Mouse (Mus musculus): ENCODE measurements around the gene Psen2. TPM values are rescaled to one million over a fixed set of nuclear protein-coding genes. Genes with fewer than 3 reads are reported as not detected.

Gene Psen2
- polyA plus RNA-seq, 1 experiment: 17.9 TPM

GRCm38 (mm10) chr1:180245741-180246507, 17.3 kb downstream of the Psen2 start:
- Histone ChIP-seq H3K27ac (replicated peaks; ENCODE audit: low read depth, low read length) (no peak overlapping the region), H3K4me3 (ENCODE audit: insufficient read depth, low read depth, low read length) (no peak overlapping the region)

GRCm38 (mm10) chr1:180231729-180232128, 31.5 kb downstream of the Psen2 start:
- Histone ChIP-seq H3K27ac (replicated peaks; ENCODE audit: low read depth, low read length) (no peak overlapping the region), H3K4me3 (ENCODE audit: insufficient read depth, low read depth, low read length) (no peak overlapping the region)

More at GRCm38 (mm10) chr1:180245741-180246507, 17.3 kb downstream of the Psen2 start:
- H3K4me1 ChIP-seq (ENCODE audit: control insufficient read depth, insufficient read depth, insufficient read length, low read length): no peaks in the 10 kb centered on the region

GRCm38 (mm10) chr1:180230580-180230979, 32.7 kb downstream of the Psen2 start:
- Histone ChIP-seq H3K4me1 (ENCODE audit: control insufficient read depth, insufficient read depth, insufficient read length, low read length) (no peaks in the 10 kb centered on the region), H3K27ac (replicated peaks; ENCODE audit: low read depth, low read length) (no peak overlapping the region), H3K4me3 (ENCODE audit: insufficient read depth, low read depth, low read length) (no peak overlapping the region)

More at GRCm38 (mm10) chr1:180231729-180232128, 31.5 kb downstream of the Psen2 start:
- H3K4me1 ChIP-seq (ENCODE audit: control insufficient read depth, insufficient read depth, insufficient read length, low read length): no peaks in the 10 kb centered on the region

GRCm38 (mm10) chr1:180229906-180230305, 33.3 kb downstream of the Psen2 start:
- no peak overlapping the region for H3K4me3 ChIP-seq (ENCODE audit: insufficient read depth, low read depth, low read length)
- no peaks in the 10 kb centered on the region for H3K4me1 ChIP-seq (ENCODE audit: control insufficient read depth, insufficient read depth, insufficient read length, low read length)
- H3K27ac ChIP-seq (replicated peaks; ENCODE audit: low read depth, low read length): no peak overlapping the region

GRCm38 (mm10) chr1:180228854-180229253, 34.4 kb downstream of the Psen2 start:
- Histone ChIP-seq H3K4me3 (ENCODE audit: insufficient read depth, low read depth, low read length) (no peak overlapping the region), H3K27ac (replicated peaks; ENCODE audit: low read depth, low read length) (no peak overlapping the region), H3K4me1 (ENCODE audit: control insufficient read depth, insufficient read depth, insufficient read length, low read length) (no peaks in the 10 kb centered on the region)

- no peak overlapping the region for H3K4me3 ChIP-seq (ENCODE audit: insufficient read depth, low read depth, low read length)
- no peak overlapping the region for H3K27ac ChIP-seq (replicated peaks; ENCODE audit: low read depth, low read length)
- no peaks in the 10 kb centered on the region for H3K4me1 ChIP-seq (ENCODE audit: control insufficient read depth, insufficient read depth, insufficient read length, low read length)
Measured at GRCm38 (mm10) chr1:180226766-180227165, 36.5 kb downstream of the Psen2 start.

- no peak overlapping the region for H3K27ac ChIP-seq (replicated peaks; ENCODE audit: low read depth, low read length)
- H3K4me1 ChIP-seq (ENCODE audit: control insufficient read depth, insufficient read depth, insufficient read length, low read length): no peaks in the 10 kb centered on the region
Measured at GRCm38 (mm10) chr1:180226221-180226713, 37.0 kb downstream of the Psen2 start.

GRCm38 (mm10) chr1:180225500-180226220, 37.6 kb downstream of the Psen2 start:
- H3K4me3 ChIP-seq (ENCODE audit: insufficient read depth, low read depth, low read length): peak overlapping the region; percentile 58

More at GRCm38 (mm10) chr1:180226221-180226713, 37.0 kb downstream of the Psen2 start:
- H3K4me3 ChIP-seq (ENCODE audit: insufficient read depth, low read depth, low read length): peak overlapping the region; percentile 58

GRCm38 (mm10) chr1:180222007-180222406, 41.2 kb downstream of the Psen2 start:
- Histone ChIP-seq H3K4me1 (ENCODE audit: control insufficient read depth, insufficient read depth, insufficient read length, low read length) (no peaks in the 10 kb centered on the region), H3K27ac (replicated peaks; ENCODE audit: low read depth, low read length) (no peak overlapping the region)

More at GRCm38 (mm10) chr1:180225500-180226220, 37.6 kb downstream of the Psen2 start:
- Histone ChIP-seq H3K4me1 (ENCODE audit: control insufficient read depth, insufficient read depth, insufficient read length, low read length) (no peaks in the 10 kb centered on the region), H3K27ac (replicated peaks; ENCODE audit: low read depth, low read length) (no peak overlapping the region)

GRCm38 (mm10) chr1:180220791-180221542, 42.3 kb downstream of the Psen2 start:
- H3K4me1 ChIP-seq (ENCODE audit: control insufficient read depth, insufficient read depth, insufficient read length, low read length): no peaks in the 10 kb centered on the region
- H3K27ac ChIP-seq (replicated peaks; ENCODE audit: low read depth, low read length): no peak overlapping the region
- H3K4me3 ChIP-seq (ENCODE audit: insufficient read depth, low read depth, low read length): no peak overlapping the region

More at GRCm38 (mm10) chr1:180222007-180222406, 41.2 kb downstream of the Psen2 start:
- H3K4me3 ChIP-seq (ENCODE audit: insufficient read depth, low read depth, low read length): no peak overlapping the region

GRCm38 (mm10) chr1:180216541-180217276, 46.5 kb downstream of the Psen2 start:
- Histone ChIP-seq H3K27ac (replicated peaks; ENCODE audit: low read depth, low read length) (no peak overlapping the region), H3K4me1 (ENCODE audit: control insufficient read depth, insufficient read depth, insufficient read length, low read length) (no peaks in the 10 kb centered on the region), H3K4me3 (ENCODE audit: insufficient read depth, low read depth, low read length) (no peak overlapping the region)

- Histone ChIP-seq H3K4me3 (ENCODE audit: insufficient read depth, low read depth, low read length) (no peak overlapping the region), H3K27ac (replicated peaks; ENCODE audit: low read depth, low read length) (no peak overlapping the region), H3K4me1 (ENCODE audit: control insufficient read depth, insufficient read depth, insufficient read length, low read length) (no peaks in the 10 kb centered on the region)
Measured at GRCm38 (mm10) chr1:180215044-180215443, 48.2 kb downstream of the Psen2 start.

GRCm38 (mm10) chr1:180212911-180213310, 50.3 kb downstream of the Psen2 start:
- Histone ChIP-seq H3K27ac (replicated peaks; ENCODE audit: low read depth, low read length) (no peak overlapping the region), H3K4me1 (ENCODE audit: control insufficient read depth, insufficient read depth, insufficient read length, low read length) (no peaks in the 10 kb centered on the region), H3K4me3 (ENCODE audit: insufficient read depth, low read depth, low read length) (no peak overlapping the region)

GRCm38 (mm10) chr1:180210781-180211271, 52.4 kb downstream of the Psen2 start:
- Histone ChIP-seq H3K4me1 (ENCODE audit: control insufficient read depth, insufficient read depth, insufficient read length, low read length) (no peaks in the 10 kb centered on the region), H3K27ac (replicated peaks; ENCODE audit: low read depth, low read length) (peak overlapping the region; percentile 68), H3K4me3 (ENCODE audit: insufficient read depth, low read depth, low read length) (no peak overlapping the region)
